Mouse (Mus musculus) brain, embryonic 14.5 days (tissue): ENCODE measurements around the gene Ormdl3.

Source experiments
- CTCF ChIP-seq: fragments of 200-500 bp; IDR thresholded peaks from 2 replicates; pipeline ENCODE4 v1.5.1; 2012; ENCODE audit warnings: inconsistent platforms, mild to moderate bottlenecking, moderate library complexity, borderline replicate concordance; ENCODE audit not compliant: insufficient read depth, insufficient read length; ENCODE audit errors: extremely low read depth
- POLR2A ChIP-seq: fragments of 200-500 bp; IDR thresholded peaks from 2 replicates; pipeline ENCODE4 v1.6.1; 2012; ENCODE audit warnings: mild to moderate bottlenecking, inconsistent platforms, borderline replicate concordance; ENCODE audit not compliant: poor library complexity, insufficient read depth, insufficient read length, severe bottlenecking; ENCODE audit errors: extremely low read depth

- TF ChIP-seq POLR2A = no peak
- TF ChIP-seq CTCF = no peak
These were observed 41.4 kb downstream of the Ormdl3 start, which contains the start of gene Ikzf3 for GRCm38 (mm10) chr11:98545711-98546231.
